Mouse (Mus musculus) forebrain, embryonic 14.5 days (tissue): Measurements from ENCODE around the gene 9530003J23Rik. TPM values are rescaled to one million over a fixed set of nuclear protein-coding genes. Genes with fewer than 3 reads are reported as not detected.

Experiments
- polyA plus RNA-seq: library from polyadenylated mRNA; unstranded; fragments of >200 nt; fragmentation: Nextera tagmentation; extraction: Ambion mirVana; gene quantifications from 2 replicates; pipeline ENCODE4 v1.2.1, GENCODE M21; 2014

Gene 9530003J23Rik
- polyA plus RNA-seq, 1 experiment from 2014 or later: not detected

Other genes with a start within 250 kb of the 9530003J23Rik start
- gene Lrrc10, start 193.4 kb downstream of the 9530003J23Rik start, polyA plus RNA-seq: not detected in 2 replicates
- gene Cct2, start 174.9 kb downstream of the 9530003J23Rik start, polyA plus RNA-seq: 315 and 330 TPM in 2 replicates
- gene Frs2, start 90.2 kb downstream of the 9530003J23Rik start, polyA plus RNA-seq: 27.2 and 28.5 TPM in 2 replicates
- gene Yeats4, start 14.2 kb downstream of the 9530003J23Rik start, polyA plus RNA-seq: 128 and 143 TPM in 2 replicates
- 18.6 and 24.1 TPM in 2 replicates for gene Lyz2, start 43.6 kb upstream of the 9530003J23Rik start, polyA plus RNA-seq
- gene Lyz1, start 54.2 kb upstream of the 9530003J23Rik start, polyA plus RNA-seq: not detected in 2 replicates
- gene Cpsf6, start 141.3 kb upstream of the 9530003J23Rik start, polyA plus RNA-seq: 188 and 232 TPM in 2 replicates